Mouse (Mus musculus): ENCODE results near the gene Ccr5. TPM values are rescaled to one million over a fixed set of nuclear protein-coding genes. Genes with fewer than 3 reads are reported as not detected.

The Ccr5 gene
- polyA plus RNA-seq, 1 experiment from 2014 or later: 0.39 TPM

Other genes starting within 250 kb of the Ccr5 start
- gene Ccr1, start 152.9 kb upstream of the Ccr5 start, polyA plus RNA-seq (2015; fragmentation: Nextera tagmentation; extraction: Ambion mirVana): 2.2 and 2.6 TPM in 2 replicates
- gene Ccr1l1, start 143.1 kb upstream of the Ccr5 start, polyA plus RNA-seq (2015; fragmentation: Nextera tagmentation; extraction: Ambion mirVana): not detected in 2 replicates
- gene Ccr3, start 99.6 kb upstream of the Ccr5 start, polyA plus RNA-seq (2015; fragmentation: Nextera tagmentation; extraction: Ambion mirVana): 0.08 and 0.14 TPM in 2 replicates
- gene Ccr2, start 19.6 kb upstream of the Ccr5 start, polyA plus RNA-seq (2015; fragmentation: Nextera tagmentation; extraction: Ambion mirVana): 2.0 and 2.7 TPM in 2 replicates
- gene 2010315B03Rik, start 191.2 kb downstream of the Ccr5 start, polyA plus RNA-seq (2015; fragmentation: Nextera tagmentation; extraction: Ambion mirVana): 6.4 and 7.7 TPM in 2 replicates

Data from limb, embryonic 13.5 days (tissue).